ENCODE assay signal across 8 mouse cellular contexts in genomic region chr10:112926961-112927360, GRCm38 (mm10). TPM values are rescaled to one million over a fixed set of nuclear protein-coding genes. Genes with fewer than 3 reads are reported as not detected.
DNase-seq lines count a peak whose midpoint lies in the region; ATAC-seq and TF ChIP-seq lines count a peak whose summit lies in the region.

No protein-coding gene starts in this region.

- H3K4me1 ChIP-seq in heart, embryonic 10.5 days: peaks cover 17% of the 10 kb centered on the region
- peaks cover 16% of the 10 kb centered on the region for H3K4me1 ChIP-seq in bone marrow macrophage, adult 2 months (ENCODE audit: control insufficient read depth, insufficient read depth, low read length)
- H3K4me1 ChIP-seq in hindbrain, embryonic 16.5 days (ENCODE audit: control insufficient read depth, insufficient read depth, low read depth, low read length): peaks cover 25% of the 10 kb centered on the region
- H3K4me1 ChIP-seq in midbrain, embryonic 13.5 days (replicated peaks): peaks cover 40% of the 10 kb centered on the region

- ATAC-seq in hindbrain, embryonic 16.5 days: no peak
- no peak for ATAC-seq in midbrain, embryonic 13.5 days
- ATAC-seq in activated CD4-positive, CD25-positive, alpha-beta regulatory T cell, adult 4 months: no peak

- TF ChIP-seq POLR2A in bone marrow macrophage, adult 2 months (IDR thresholded peaks at IDR 0.05; ENCODE audit: borderline replicate concordance, low read depth, low read length): no peak

- TF ChIP-seq CTCF in bone marrow macrophage, adult 2 months (IDR thresholded peaks at IDR 0.05; ENCODE audit: low read depth, low read length): no peak

- H3K4me2 ChIP-seq in hindbrain, embryonic 16.5 days (ENCODE audit: low read length): peak overlapping the region; percentile 76
- H3K4me2 ChIP-seq in midbrain, embryonic 13.5 days (replicated peaks): peak overlapping the region; percentile 85

- intact Hi-C loops in heart, postnatal 36 days (cut with DNase I): no loop called here

- DNase-seq in heart, embryonic 10.5 days (ENCODE audit: low spot score): no peak
- DNase-seq in heart, postnatal 36 days: no peak
- no peak for DNase-seq in spleen, postnatal 4 days (ENCODE audit: low spot score in 2 of 2)
- DNase-seq in T-cell, adult 2 months (ENCODE audit: low spot score): no peak

- no peaks in the 10 kb centered on the region for H3K27me3 ChIP-seq in heart, embryonic 10.5 days (ENCODE audit: insufficient read depth, poor library complexity, severe bottlenecking)
- no peaks in the 10 kb centered on the region for H3K27me3 ChIP-seq in hindbrain, embryonic 16.5 days (replicated peaks; ENCODE audit: control insufficient read depth, insufficient read depth, low read length)
- H3K27me3 ChIP-seq in midbrain, embryonic 13.5 days: no peaks in the 10 kb centered on the region

- peaks cover 29% of the 10 kb centered on the region for H3K36me3 ChIP-seq in heart, embryonic 10.5 days
- peaks cover 8% of the 10 kb centered on the region for H3K36me3 ChIP-seq in hindbrain, embryonic 16.5 days (ENCODE audit: control insufficient read depth, insufficient read depth, low read length)
- H3K36me3 ChIP-seq in midbrain, embryonic 13.5 days: peaks cover 31% of the 10 kb centered on the region

- H3K9me3 ChIP-seq in heart, embryonic 10.5 days: no peaks in the 10 kb centered on the region
- H3K9me3 ChIP-seq in hindbrain, embryonic 16.5 days (ENCODE audit: control insufficient read depth, low read length): no peaks in the 10 kb centered on the region
- H3K9me3 ChIP-seq in midbrain, embryonic 13.5 days: no peaks in the 10 kb centered on the region

- peak overlapping the region; percentile 29 for H3K4me3 ChIP-seq in heart, embryonic 10.5 days
- H3K4me3 ChIP-seq in bone marrow macrophage, adult 2 months (ENCODE audit: insufficient read depth, low read length): peak overlapping the region; percentile 15; the same call in 1 of the 2 replicates
- peak overlapping the region; percentile 2; the same call in 1 of the 2 replicates for H3K4me3 ChIP-seq in hindbrain, embryonic 16.5 days (ENCODE audit: low read length)
- peak overlapping the region; percentile 90 for H3K4me3 ChIP-seq in midbrain, embryonic 13.5 days (replicated peaks)

- H3K9ac ChIP-seq in hindbrain, embryonic 16.5 days (ENCODE audit: low read depth, low read length): no peak overlapping the region
- no peak overlapping the region; the same call in 1 of the 2 replicates for H3K9ac ChIP-seq in midbrain, embryonic 13.5 days (replicated peaks)

- no peak overlapping the region for H3K27ac ChIP-seq in heart, embryonic 10.5 days
- no peak overlapping the region for H3K27ac ChIP-seq in bone marrow macrophage, adult 2 months (ENCODE audit: insufficient read depth, low read depth, low read length)
- no peak overlapping the region for H3K27ac ChIP-seq in hindbrain, embryonic 16.5 days (ENCODE audit: low read depth, low read length)
- no peak overlapping the region for H3K27ac ChIP-seq in midbrain, embryonic 13.5 days

RNA-seq across cellular contexts. Expression of gene Atxn7l3b, which starts 1.8 kb away (rescaled TPM):
- polyA plus RNA-seq in heart, embryonic 10.5 days (2016; fragmentation: Nextera tagmentation; extraction: Ambion mirVana): 107 and 135 TPM in 2 replicates
- 10 to 100 TPM; 26.4 to 31.2 TPM for total RNA-seq in heart, postnatal 36 days (2021)
- 51.2 and 52.4 TPM in 2 replicates for polyA plus RNA-seq in bone marrow macrophage, adult 2 months (2012; ENCODE audit: insufficient read depth, insufficient read length, missing spikeins)
- polyA plus RNA-seq in hindbrain, embryonic 16.5 days (2015; fragmentation: Nextera tagmentation; extraction: Ambion mirVana): 351 and 357 TPM in 2 replicates
- 410 and 423 TPM in 2 replicates for polyA plus RNA-seq in midbrain, embryonic 13.5 days (2015; fragmentation: Nextera tagmentation; extraction: Ambion mirVana)
- polyA plus RNA-seq in activated CD4-positive, CD25-positive, alpha-beta regulatory T cell, adult 4 months (2017; shearing (Covaris generic)): 10 to 100 TPM; 28.9 to 40.0 TPM

Comparison
In these comparisons a context has a peak if more than half of its experiments do, and no peak if none do; other contexts are left out.
1. H3K4me3 ChIP-seq: peak in every context shown above with its lines; median percentile 90 in midbrain, embryonic 13.5 days; 29 in heart, embryonic 10.5 days; 15 in bone marrow macrophage, adult 2 months; 2 in hindbrain, embryonic 16.5 days.